Mouse (Mus musculus) heart, embryonic 15.5 days (tissue): ENCODE measurements around the gene Gpr39. TPM values are rescaled to one million over a fixed set of nuclear protein-coding genes. Genes with fewer than 3 reads are reported as not detected.
A peak's percentile ranks its signal among the peaks of the same experiment; 100 is the strongest.

Experiments
- ATAC-seq: fragments of 200-750 bp; cut with Nextera tagmentation; replicated peaks from 2 replicates; pipeline ENCODE4 v1.8.0; 2017; ENCODE audit warnings: low read depth, moderate TSS enrichment; ENCODE audit not compliant: insufficient number of reproducible peaks, insufficient read depth, low FRiP score
- H3K27ac ChIP-seq: fragments of 300-500 bp; sonication (generic); 2 replicates; pipeline ENCODE4 v1.5.1; 2015; ENCODE audit warnings: mild to moderate bottlenecking, inconsistent platforms
- H3K27me3 ChIP-seq: fragments of 300-500 bp; sonication (generic); 2 replicates; pipeline ENCODE4 v1.6.1; 2015; ENCODE audit warnings: inconsistent platforms
- H3K36me3 ChIP-seq: fragments of 300-500 bp; sonication (generic); 2 replicates; pipeline ENCODE4 v1.6.1; 2015; ENCODE audit warnings: mild to moderate bottlenecking, inconsistent platforms
- H3K4me1 ChIP-seq: fragments of 300-500 bp; sonication (generic); replicated peaks from 2 replicates; pipeline ENCODE4 v1.6.1; 2015; ENCODE audit warnings: inconsistent platforms
- H3K4me2 ChIP-seq: fragments of 300-500 bp; sonication (generic); 2 replicates; pipeline ENCODE4 v1.6.1; 2015; ENCODE audit warnings: inconsistent platforms, mild to moderate bottlenecking, moderate library complexity
- H3K4me3 ChIP-seq: fragments of 300-500 bp; sonication (generic); 2 replicates; pipeline ENCODE4 v1.5.1; 2015; ENCODE audit warnings: mild to moderate bottlenecking, inconsistent platforms
- H3K9ac ChIP-seq: fragments of 300-500 bp; sonication (generic); 2 replicates; pipeline ENCODE4 v1.6.1; 2015; ENCODE audit warnings: mild to moderate bottlenecking, inconsistent platforms
- H3K9me3 ChIP-seq: fragments of 300-500 bp; sonication (generic); replicated peaks from 2 replicates; pipeline ENCODE4 v1.6.1; 2016; ENCODE audit warnings: inconsistent platforms
- WGBS: fragments of 180-500 bp; shearing (Covaris S2); methylation state at CpG from one replicate; pipeline ENCODE4 v1.1.7; 2015; ENCODE audit warnings: mixed read lengths; 5-methylcytosine and 5-hydroxymethylcytosine counted together
- polyA plus RNA-seq: library from polyadenylated mRNA; unstranded; fragments of >200 nt; fragmentation: Nextera tagmentation; extraction: Ambion mirVana; gene quantifications from 2 replicates; pipeline ENCODE4 v1.2.1, GENCODE M21; 2015

Gene Gpr39
- polyA plus RNA-seq, 1 experiment from 2014 or later: 0.69 TPM

DNA sequence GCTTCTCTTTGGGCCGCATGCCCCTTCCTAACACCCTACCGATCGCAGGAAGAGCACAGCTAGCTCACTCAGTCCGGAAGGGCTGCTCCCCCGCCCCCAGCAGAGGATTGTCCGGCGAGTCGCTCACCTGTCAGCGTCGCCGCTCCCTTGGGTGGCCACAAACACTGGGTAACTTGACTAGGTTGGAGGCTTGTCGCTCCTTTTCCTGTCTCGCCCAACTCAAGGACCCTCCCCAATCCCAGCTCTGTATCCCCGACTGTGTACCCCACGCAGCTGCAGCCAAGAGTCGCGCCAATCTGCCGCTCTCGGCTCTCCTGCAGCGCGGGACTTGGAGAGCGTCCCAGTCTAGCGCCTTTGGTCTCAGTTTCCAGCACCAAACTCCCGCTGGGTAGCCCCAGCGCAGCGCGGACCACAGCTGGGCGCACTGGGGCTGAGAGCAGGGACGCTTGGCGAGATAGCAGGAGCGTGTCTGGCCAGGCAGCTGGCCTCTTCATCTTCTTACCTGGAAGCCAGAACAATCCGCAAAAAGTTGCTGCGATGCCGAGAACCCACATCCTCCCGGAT lies 234.6 kb downstream of the Gpr39 start:
- H3K9me3 ChIP-seq: no peaks in the 10 kb centered on the region
- no peaks in the 10 kb centered on the region for H3K36me3 ChIP-seq
- under 1% methylated on average over 35 of the region's 35 CpGs for WGBS
- peak overlapping the region; percentile 44; the same call in 1 of the 2 replicates for H3K9ac ChIP-seq
- peak overlapping the region; percentile 95 for H3K4me2 ChIP-seq
- H3K27me3 ChIP-seq: peaks cover 44% of the 10 kb centered on the region
- peak overlapping the region; percentile 52 for H3K4me3 ChIP-seq
- H3K4me1 ChIP-seq: peaks cover 22% of the 10 kb centered on the region
- no peak overlapping the region for H3K27ac ChIP-seq
- ATAC-seq: peak; percentile 59

DNA sequence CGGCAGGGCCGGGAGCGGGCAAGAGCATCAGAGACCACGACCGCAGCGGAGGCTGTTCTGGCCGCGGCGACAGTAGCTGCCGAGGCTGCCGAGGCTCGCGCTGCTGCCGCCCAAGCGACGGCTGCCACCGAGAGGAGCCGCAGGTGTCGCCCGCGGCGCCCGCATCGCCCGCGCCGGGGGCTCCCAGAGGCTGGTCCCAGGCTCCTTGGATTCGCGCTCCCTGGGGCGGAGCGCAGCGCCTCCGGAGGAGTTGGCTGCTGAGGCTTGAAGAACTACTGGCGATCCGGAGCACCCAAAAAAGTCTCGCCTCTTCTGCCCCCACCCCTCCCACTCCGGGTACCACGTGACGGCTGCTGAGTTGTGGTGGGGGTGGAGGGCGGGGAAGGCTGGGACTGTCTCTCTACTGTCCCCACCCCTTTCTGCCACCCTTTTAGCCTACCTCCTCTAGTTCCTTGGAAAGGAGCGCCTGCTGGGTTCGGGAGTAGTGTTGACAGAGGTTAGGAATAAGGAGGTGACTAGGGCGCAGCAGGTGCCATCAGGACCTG lies 235.2 kb downstream of the Gpr39 start:
- H3K4me2 ChIP-seq: peak overlapping the region; percentile 95
- H3K9me3 ChIP-seq: no peaks in the 10 kb centered on the region
- under 1% methylated on average over 43 of the region's 43 CpGs for WGBS
- peaks cover 22% of the 10 kb centered on the region for H3K4me1 ChIP-seq
- peak overlapping the region; percentile 44; the same call in 1 of the 2 replicates for H3K9ac ChIP-seq
- no peak overlapping the region for H3K27ac ChIP-seq
- peak; percentile 34 for ATAC-seq
- peaks cover 44% of the 10 kb centered on the region for H3K27me3 ChIP-seq
- H3K4me3 ChIP-seq: peak overlapping the region; percentile 52
- no peaks in the 10 kb centered on the region for H3K36me3 ChIP-seq

DNA sequence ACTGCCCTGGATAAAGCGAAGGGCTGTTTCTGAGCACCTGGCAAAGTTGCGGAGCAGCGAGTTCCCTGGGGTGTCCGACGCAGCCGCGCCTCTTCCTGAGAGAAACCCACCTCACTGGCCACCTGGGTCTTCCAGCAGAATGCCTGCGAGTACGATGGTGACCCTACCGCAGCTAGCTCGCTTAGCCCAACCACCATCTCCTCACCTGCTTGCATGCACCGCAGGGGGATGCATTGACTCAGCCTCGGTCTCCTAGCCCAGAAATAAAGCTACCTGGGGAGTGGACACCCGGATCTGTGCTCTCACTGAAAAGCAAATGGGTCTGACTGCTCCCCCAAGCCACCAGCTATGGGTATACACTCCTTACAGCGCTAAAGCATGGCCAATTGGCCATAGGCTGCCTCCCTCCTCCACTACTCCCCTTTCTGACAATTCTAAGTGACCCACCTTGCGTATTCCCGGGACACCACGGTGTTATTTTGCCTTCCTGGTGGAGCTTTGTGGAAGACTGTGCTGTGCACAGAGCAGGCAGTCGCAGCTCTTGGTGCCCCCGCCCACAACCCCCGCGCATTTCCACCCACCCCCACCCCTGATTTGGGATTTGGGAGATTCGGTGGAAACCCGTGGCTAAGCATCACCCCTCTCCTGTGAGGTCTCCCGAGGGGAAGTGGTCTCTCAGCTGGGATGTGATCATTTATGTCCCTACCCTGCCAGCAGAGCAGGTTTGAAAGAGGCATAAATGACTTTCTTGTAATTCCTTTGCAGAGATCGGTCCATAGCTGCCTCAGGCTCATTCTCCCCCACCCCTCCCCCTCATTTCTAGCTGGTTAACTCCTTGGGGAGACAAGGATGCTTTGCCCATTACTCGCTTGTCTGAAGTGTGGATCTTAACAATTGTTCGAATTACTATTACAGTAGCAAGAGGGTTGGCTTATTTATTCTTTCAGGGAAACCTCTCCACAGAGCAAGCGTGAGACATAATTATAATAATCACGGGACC lies 236.1 kb downstream of the Gpr39 start, which contains the start of gene Lypd1:
Lypd1 (minus strand) TSS at position 501 of the 1,000 bp plus-strand sequence.
- H3K4me1 ChIP-seq: peaks cover 22% of the 10 kb centered on the region
- H3K4me2 ChIP-seq: peak within 1 kb of the TSS; percentile 95
- no peak within 1 kb of the TSS for H3K27ac ChIP-seq
- 9% methylated on average over 30 of the region's 30 CpGs for WGBS
- peak within 1 kb of the TSS; percentile 52 for H3K4me3 ChIP-seq
- no peak for ATAC-seq
- no peaks in the 10 kb centered on the region for H3K9me3 ChIP-seq
- peak within 1 kb of the TSS; percentile 44; the same call in 1 of the 2 replicates for H3K9ac ChIP-seq
- peaks cover 44% of the 10 kb centered on the region for H3K27me3 ChIP-seq
- no peaks in the 10 kb centered on the region for H3K36me3 ChIP-seq

DNA sequence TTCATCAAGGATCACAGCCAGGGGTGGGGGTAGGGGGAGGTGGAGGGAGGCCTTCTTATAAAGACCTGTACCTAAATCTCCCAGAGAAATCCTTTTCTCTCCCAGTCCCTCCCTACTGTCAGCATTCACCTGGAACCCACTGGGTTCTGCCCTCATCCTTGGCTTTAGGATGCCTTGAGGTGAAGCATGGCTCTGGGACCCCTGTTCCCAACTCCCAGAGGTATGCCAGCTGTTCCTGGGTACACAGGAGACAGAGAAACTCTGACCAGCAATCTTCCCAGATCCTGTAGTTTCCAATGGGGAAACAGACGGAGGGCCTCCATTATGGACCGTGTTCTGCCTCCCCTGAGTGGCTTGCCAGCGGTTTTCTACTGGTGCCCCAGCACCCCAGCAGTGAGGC lies 243.9 kb downstream of the Gpr39 start:
- Histone ChIP-seq H3K4me1 (no peaks in the 10 kb centered on the region), H3K9me3 (no peaks in the 10 kb centered on the region), H3K27ac (no peak overlapping the region), H3K4me2 (no peak overlapping the region), H3K36me3 (no peaks in the 10 kb centered on the region), H3K9ac (no peak overlapping the region), H3K27me3 (no peaks in the 10 kb centered on the region), H3K4me3 (no peak overlapping the region)
- 94% methylated on average over 3 of the region's 3 CpGs for WGBS
- no peak for ATAC-seq

DNA sequence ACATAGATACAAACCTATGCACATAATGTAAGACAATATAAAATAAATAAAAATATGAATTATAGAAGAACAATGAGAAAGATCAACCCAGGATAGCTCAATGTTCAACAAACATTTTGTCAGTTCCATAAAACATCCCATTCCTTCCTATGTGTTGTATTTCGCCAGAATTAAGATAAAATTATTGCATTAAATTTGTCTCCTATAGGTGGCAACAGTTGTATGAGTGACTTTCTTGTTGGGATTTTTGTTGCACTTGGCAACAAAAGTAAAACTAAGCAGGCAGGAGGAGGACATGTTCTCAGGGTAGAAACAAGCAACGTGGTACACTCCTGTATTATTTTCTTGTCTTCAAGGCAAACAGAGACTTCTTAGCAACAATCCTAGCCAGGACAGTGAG lies 246.3 kb downstream of the Gpr39 start:
- 51% methylated on average over 2 of the region's 2 CpGs for WGBS
- no peak for ATAC-seq
- Histone ChIP-seq H3K27me3 (no peaks in the 10 kb centered on the region), H3K9ac (no peak overlapping the region), H3K4me3 (no peak overlapping the region), H3K9me3 (no peaks in the 10 kb centered on the region), H3K36me3 (no peaks in the 10 kb centered on the region), H3K27ac (no peak overlapping the region), H3K4me2 (no peak overlapping the region), H3K4me1 (no peaks in the 10 kb centered on the region)

Other genes starting within 250 kb of the Gpr39 start
- 267 and 292 TPM in 2 replicates for gene Actr3, start 241.3 kb upstream of the Gpr39 start, polyA plus RNA-seq
- gene Slc35f5, start 116.4 kb upstream of the Gpr39 start, polyA plus RNA-seq: 79.7 and 92.9 TPM in 2 replicates
- gene Lypd1, start 236.1 kb downstream of the Gpr39 start, polyA plus RNA-seq: 1.2 and 2.6 TPM in 2 replicates